Mouse (Mus musculus) spleen, postnatal 4 days (tissue): ENCODE results near the gene Apol7b.

Experiments used
- DNase-seq, 2 experiments: peaks; one replicate each; pipeline ENCODE4 v3.0.0; 2022; ENCODE audit warnings: low spot score in 2 of 2

Gene Apol7b

DNA sequence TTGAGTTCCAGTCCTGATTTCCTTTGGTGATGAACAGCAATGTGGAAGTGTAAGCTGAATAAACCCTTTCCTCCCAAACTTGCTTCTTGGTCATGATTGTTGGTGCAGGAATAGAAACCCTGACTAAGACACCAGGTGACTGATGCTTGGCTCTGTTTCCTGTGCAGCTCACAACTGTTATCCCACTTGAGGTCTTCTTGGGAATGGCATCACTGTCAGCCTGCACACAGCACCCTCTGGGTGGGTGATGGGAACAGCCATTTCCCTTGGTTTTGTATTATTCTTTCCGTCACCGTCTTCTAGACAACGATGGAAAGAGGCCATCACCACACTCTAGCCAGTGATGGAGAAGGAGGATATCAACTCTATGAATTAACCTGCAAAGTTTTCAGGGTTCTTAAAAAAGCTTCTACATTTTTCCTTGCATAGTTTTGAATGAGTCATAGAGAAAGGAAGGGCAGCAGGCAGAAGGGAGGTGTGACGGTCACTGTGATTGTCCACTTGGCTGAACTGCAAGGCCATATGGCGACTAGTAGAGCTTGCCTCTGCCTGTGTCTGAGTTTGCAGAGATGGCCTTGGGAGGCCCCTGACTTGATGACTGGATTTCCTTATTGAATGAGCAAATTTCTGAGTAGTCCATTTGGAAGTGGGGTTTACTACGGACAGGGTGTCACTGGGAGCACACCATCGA lies 62.8 kb downstream of the Apol7b start:
- DNase-seq = no peak

- no peak for DNase-seq
Observed at GRCm38 (mm10) chr15:77382880-77383279, 64.4 kb downstream of the Apol7b start.

DNA sequence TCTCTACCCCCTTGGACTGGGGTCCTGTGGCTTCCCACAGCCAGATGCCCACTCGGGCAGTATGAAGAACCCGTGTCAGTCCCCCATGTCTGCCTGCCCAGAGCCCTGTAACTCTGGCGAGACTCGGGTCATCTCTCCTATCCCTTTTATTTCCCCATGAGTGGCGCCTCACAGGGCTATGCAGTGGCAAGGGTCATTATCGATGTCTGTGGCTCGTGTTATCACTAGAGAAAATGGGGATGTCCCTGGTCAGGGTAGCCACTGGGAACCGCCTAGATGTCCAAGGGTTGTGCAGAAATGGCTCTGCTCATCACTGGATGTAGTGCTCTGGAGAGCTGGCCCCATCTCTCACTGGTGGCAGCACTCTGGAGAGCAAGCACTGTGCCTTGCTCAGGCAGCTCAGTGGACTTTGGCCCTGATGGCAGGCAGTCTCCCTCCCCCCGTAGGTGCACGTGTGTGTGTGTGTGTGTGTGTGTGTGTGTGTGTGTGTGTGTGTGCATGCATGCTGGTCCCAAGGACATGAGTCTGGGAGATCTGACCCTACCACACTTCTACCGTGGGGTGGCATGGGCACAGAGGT lies 64.9 kb downstream of the Apol7b start:
- no peak for DNase-seq

DNA sequence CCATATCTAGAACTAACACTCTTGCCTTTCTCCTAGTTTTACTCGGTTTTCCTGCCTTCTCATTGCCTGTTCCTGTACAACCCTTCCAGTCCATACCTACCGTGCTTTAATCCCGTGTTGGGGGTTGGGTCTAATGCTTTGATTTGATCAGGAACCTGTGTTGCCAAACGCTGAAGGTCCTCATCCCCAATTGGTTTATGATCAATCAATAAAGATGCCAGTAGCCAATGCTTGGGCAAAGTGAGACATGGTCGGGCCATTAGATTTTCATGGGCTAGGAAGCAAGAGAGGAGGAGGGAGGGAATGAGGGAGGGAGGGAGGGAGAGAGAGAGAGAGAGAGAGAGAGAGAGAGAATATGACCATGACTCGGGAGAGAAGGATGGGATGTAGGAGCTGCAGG lies 65.8 kb downstream of the Apol7b start:
- DNase-seq = no peak

GRCm38 (mm10) chr15:77379921-77380320 lies 67.4 kb downstream of the Apol7b start:
- DNase-seq = no peak

DNA sequence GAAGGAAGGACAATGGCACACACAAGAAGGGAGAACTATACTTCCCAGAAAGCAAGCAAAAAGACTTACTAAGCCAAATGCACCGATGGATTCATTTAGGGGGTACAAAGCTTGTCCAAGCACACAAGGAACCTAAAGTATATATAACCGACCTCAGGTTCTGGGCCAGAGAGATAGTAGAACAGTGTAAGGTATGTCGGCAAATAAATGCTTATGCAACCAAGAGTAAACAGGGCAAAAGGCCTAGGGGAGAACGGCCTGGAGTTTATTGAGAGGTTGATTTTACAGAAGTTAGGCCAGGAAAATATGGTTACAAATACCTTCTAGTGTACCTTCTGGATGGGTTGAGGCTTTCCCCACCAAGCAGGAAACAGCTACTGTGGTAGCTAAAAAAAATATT lies 69.9 kb downstream of the Apol7b start:
- DNase-seq = no peak

DNA sequence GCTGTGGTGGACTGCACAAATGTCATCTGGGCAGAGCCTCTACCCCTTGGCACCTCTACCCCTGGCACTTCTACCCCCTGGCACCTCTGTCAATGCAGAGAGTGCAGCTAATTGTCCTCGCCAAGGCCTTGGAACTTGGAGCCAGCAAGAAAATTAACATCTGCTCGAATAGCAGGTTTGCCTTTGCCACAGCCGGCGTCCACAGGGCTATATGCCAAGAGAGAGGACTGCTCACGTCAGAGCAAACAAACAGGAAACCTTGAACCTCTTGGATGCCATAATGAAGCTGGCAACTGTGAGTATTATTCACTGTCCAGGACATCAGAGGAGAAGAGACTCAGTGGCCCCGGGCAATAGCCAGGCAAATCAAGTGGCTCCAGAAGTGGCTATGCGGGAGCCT lies 70.4 kb downstream of the Apol7b start:
- no peak for DNase-seq
